8 mouse cellular contexts compared by ENCODE assay signal in the genomic region with DNA sequence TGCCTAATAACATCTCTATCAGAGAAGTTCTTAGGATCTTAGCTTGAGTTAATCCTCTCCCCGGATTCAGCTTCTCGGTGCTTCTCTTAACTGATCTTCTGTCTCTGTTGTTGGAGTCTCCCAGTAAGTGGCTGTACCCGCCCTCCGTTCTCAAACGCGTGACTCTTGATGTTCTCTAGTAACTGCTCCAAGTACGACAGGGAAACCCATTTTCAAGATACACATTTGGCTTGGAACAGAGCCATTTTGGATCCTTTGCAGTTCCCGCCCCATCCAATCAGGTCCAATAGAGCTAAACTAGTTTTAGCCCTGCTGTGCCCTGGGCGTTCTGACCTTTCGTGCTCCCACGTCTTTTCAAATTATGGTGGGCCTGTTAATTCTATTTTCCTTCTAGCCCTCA. TPM values are rescaled to one million over a fixed set of nuclear protein-coding genes. Genes with fewer than 3 reads are reported as not detected.
DNase-seq lines count a peak whose midpoint lies in the region; ATAC-seq and TF ChIP-seq lines count a peak whose summit lies in the region.

No protein-coding gene starts in this region.

- 10% methylated on average over 11 of the region's 11 CpGs for WGBS in heart, adult 2 months
- WGBS in embryonic facial prominence, embryonic 14.5 days, result 5% methylated on average over 11 of the region's 11 CpGs
- WGBS in kidney, embryonic 16.5 days, result 10% methylated on average over 11 of the region's 11 CpGs
- 7% methylated on average over 11 of the region's 11 CpGs for WGBS in midbrain, embryonic 14.5 days

- ATAC-seq in embryonic facial prominence, embryonic 14.5 days (ENCODE audit: low read depth), result no peak
- no peak for ATAC-seq in kidney, embryonic 16.5 days (ENCODE audit: low FRiP score, low TSS enrichment)
- ATAC-seq in midbrain, embryonic 14.5 days (ENCODE audit: low FRiP score, low TSS enrichment), result no peak

- peaks cover 4% of the 10 kb centered on the region for H3K4me1 ChIP-seq in heart, adult 2 months (ENCODE audit: control insufficient read depth, insufficient read depth, low read length)
- peaks cover 4% of the 10 kb centered on the region; the same call in 1 of the 2 replicates for H3K4me1 ChIP-seq in embryonic facial prominence, embryonic 14.5 days (ENCODE audit: control insufficient read depth, insufficient read depth, low read length)
- H3K4me1 ChIP-seq in kidney, embryonic 16.5 days (ENCODE audit: insufficient read depth, low read length), result peaks cover 6% of the 10 kb centered on the region
- peaks cover 6% of the 10 kb centered on the region for H3K4me1 ChIP-seq in midbrain, embryonic 14.5 days (ENCODE audit: control insufficient read depth, insufficient read depth, low read length)

- peak overlapping the region; percentile 83 for H3K4me2 ChIP-seq in embryonic facial prominence, embryonic 14.5 days (ENCODE audit: low read depth, low read length)
- peak overlapping the region; percentile 78 for H3K4me2 ChIP-seq in kidney, embryonic 16.5 days (replicated peaks; ENCODE audit: low read depth, low read length)
- H3K4me2 ChIP-seq in midbrain, embryonic 14.5 days (ENCODE audit: low read length), result peak overlapping the region; percentile 91

- H3K9ac ChIP-seq in heart, adult 2 months (ENCODE audit: low read depth, low read length), result peak overlapping the region; percentile 52; the same call in 1 of the 2 replicates
- H3K9ac ChIP-seq in embryonic facial prominence, embryonic 14.5 days (ENCODE audit: low read depth, low read length), result peak overlapping the region; percentile 80
- peak overlapping the region; percentile 78 for H3K9ac ChIP-seq in kidney, embryonic 16.5 days (replicated peaks; ENCODE audit: low read length)
- H3K9ac ChIP-seq in midbrain, embryonic 14.5 days (replicated peaks; ENCODE audit: low read length), result peak overlapping the region; percentile 54

- DNase-seq in heart, adult 2 months, result no peak
- DNase-seq in heart, postnatal 25 days (ENCODE audit: low spot score), result no peak
- peak; percentile 36 for DNase-seq in ES-CJ7 (ENCODE audit: low read depth, low spot score)
- peak; percentile 54 for DNase-seq in embryonic facial prominence, embryonic 14.5 days (ENCODE audit: low spot score)
- peak; percentile 25 for DNase-seq in midbrain, embryonic 14.5 days
- DNase-seq in layer of hippocampus, adult 11-12 months (ENCODE audit: low spot score), result no peak
- no peak for DNase-seq in right cerebral cortex, adult 2 months (ENCODE audit: low spot score in 2 of 2)

- no peaks in the 10 kb centered on the region for H3K79me2 ChIP-seq in heart, adult 2 months (replicated peaks; ENCODE audit: control insufficient read depth, insufficient read depth, low read length)

- H3K9me3 ChIP-seq in embryonic facial prominence, embryonic 14.5 days (ENCODE audit: control insufficient read depth, low read length), result no peaks in the 10 kb centered on the region
- no peaks in the 10 kb centered on the region for H3K9me3 ChIP-seq in kidney, embryonic 16.5 days (ENCODE audit: low read length)
- H3K9me3 ChIP-seq in midbrain, embryonic 14.5 days (ENCODE audit: control insufficient read depth, low read length), result no peaks in the 10 kb centered on the region

- TF ChIP-seq POLR2A in heart, adult 2 months (IDR thresholded peaks at IDR 0.05; ENCODE audit: insufficient read depth, low read depth, low read length), result no peak

- no peak for TF ChIP-seq CTCF in heart, adult 2 months (IDR thresholded peaks at IDR 0.05)

- peak overlapping the region; percentile 79 for H3K4me3 ChIP-seq in heart, adult 2 months
- H3K4me3 ChIP-seq in embryonic facial prominence, embryonic 14.5 days (ENCODE audit: low read depth, low read length), result peak overlapping the region; percentile 80
- H3K4me3 ChIP-seq in kidney, embryonic 16.5 days (ENCODE audit: low read length), result peak overlapping the region; percentile 75
- H3K4me3 ChIP-seq in midbrain, embryonic 14.5 days (replicated peaks; ENCODE audit: low read depth, low read length), result peak overlapping the region; percentile 54

- peak overlapping the region; percentile 60 for H3K27ac ChIP-seq in heart, adult 2 months
- peak overlapping the region; percentile 84 for H3K27ac ChIP-seq in embryonic facial prominence, embryonic 14.5 days (replicated peaks; ENCODE audit: low read depth, low read length)
- peak overlapping the region; percentile 80 for H3K27ac ChIP-seq in kidney, embryonic 16.5 days (ENCODE audit: low read length)
- peak overlapping the region; percentile 85; the same call in 1 of the 2 replicates for H3K27ac ChIP-seq in midbrain, embryonic 14.5 days (replicated peaks; ENCODE audit: low read depth, low read length)

- no peaks in the 10 kb centered on the region for H3K36me3 ChIP-seq in heart, adult 2 months (ENCODE audit: control insufficient read depth, insufficient read depth, low read length)
- H3K36me3 ChIP-seq in embryonic facial prominence, embryonic 14.5 days (ENCODE audit: control insufficient read depth, insufficient read depth, low read length), result no peaks in the 10 kb centered on the region
- H3K36me3 ChIP-seq in kidney, embryonic 16.5 days (ENCODE audit: insufficient read depth, low read length), result peaks cover under 1% of the 10 kb centered on the region; the same call in 1 of the 2 replicates
- H3K36me3 ChIP-seq in midbrain, embryonic 14.5 days (ENCODE audit: control insufficient read depth, insufficient read depth, low read length), result no peaks in the 10 kb centered on the region

- intact Hi-C loops in heart, adult 2 months (cut with DNase I), result no loop called here
- intact Hi-C loops in heart, postnatal 25 days (cut with DNase I), result no loop called here

- no peak for TF ChIP-seq EP300 in heart, adult 2 months (IDR thresholded peaks at IDR 0.05; ENCODE audit: insufficient read depth, low read depth, low read length)

- no peaks in the 10 kb centered on the region for H3K27me3 ChIP-seq in heart, adult 2 months (ENCODE audit: control insufficient read depth, insufficient read depth, low read length)
- no peaks in the 10 kb centered on the region for H3K27me3 ChIP-seq in embryonic facial prominence, embryonic 14.5 days (replicated peaks; ENCODE audit: control insufficient read depth, insufficient read depth, low read length)
- no peaks in the 10 kb centered on the region for H3K27me3 ChIP-seq in kidney, embryonic 16.5 days (ENCODE audit: insufficient read depth, low read length)
- H3K27me3 ChIP-seq in midbrain, embryonic 14.5 days (ENCODE audit: control insufficient read depth, insufficient read depth, low read length), result no peaks in the 10 kb centered on the region

RNA-seq across cellular contexts. Expression of a gene that starts 0.7 kb away (rescaled TPM):
- total RNA-seq in heart, adult 2 months (2021), result 1 to 10 TPM; 2.4 to 2.8 TPM
- 1.3 and 2.2 TPM in 2 replicates for polyA plus RNA-seq in heart, adult 2 months (2012; rRNA removed)
- 1 to 10 TPM; 1.9 to 2.6 TPM for total RNA-seq in heart, postnatal 25 days (2021)
- polyA plus RNA-seq in embryonic facial prominence, embryonic 14.5 days (2014; fragmentation: Nextera tagmentation; extraction: Ambion mirVana), result 5.9 and 7.5 TPM in 2 replicates
- 6.5 and 6.9 TPM in 2 replicates for polyA plus RNA-seq in kidney, embryonic 16.5 days (2015; fragmentation: Nextera tagmentation; extraction: Ambion mirVana)
- polyA plus RNA-seq in midbrain, embryonic 14.5 days (2014; fragmentation: Nextera tagmentation; extraction: Ambion mirVana), result 4.1 and 4.8 TPM in 2 replicates

RNA-seq across cellular contexts. Expression of a gene that starts 41.4 kb away (rescaled TPM):
- total RNA-seq in heart, adult 2 months (2021), result not detected
- 0.47 and 0.62 TPM in 2 replicates for polyA plus RNA-seq in heart, adult 2 months (2012; rRNA removed)
- total RNA-seq in heart, postnatal 25 days (2021), result not detected
- not detected in 2 replicates for polyA plus RNA-seq in embryonic facial prominence, embryonic 14.5 days (2014; fragmentation: Nextera tagmentation; extraction: Ambion mirVana)
- polyA plus RNA-seq in kidney, embryonic 16.5 days (2015; fragmentation: Nextera tagmentation; extraction: Ambion mirVana), result not detected in 2 replicates
- not detected in 2 replicates for polyA plus RNA-seq in midbrain, embryonic 14.5 days (2014; fragmentation: Nextera tagmentation; extraction: Ambion mirVana)

RNA-seq across cellular contexts. Expression of a gene that starts 53.9 kb away (rescaled TPM):
- 10 to 100 TPM; 32.9 to 42.3 TPM for total RNA-seq in heart, adult 2 months (2021)
- polyA plus RNA-seq in heart, adult 2 months (2012; rRNA removed), result 23.1 and 28.3 TPM in 2 replicates
- total RNA-seq in heart, postnatal 25 days (2021), result 10 to 100 TPM; 29.2 to 42.1 TPM
- polyA plus RNA-seq in embryonic facial prominence, embryonic 14.5 days (2014; fragmentation: Nextera tagmentation; extraction: Ambion mirVana), result 15.5 and 18.1 TPM in 2 replicates
- polyA plus RNA-seq in kidney, embryonic 16.5 days (2015; fragmentation: Nextera tagmentation; extraction: Ambion mirVana), result 71.2 and 110 TPM in 2 replicates
- polyA plus RNA-seq in midbrain, embryonic 14.5 days (2014; fragmentation: Nextera tagmentation; extraction: Ambion mirVana), result 2.8 and 4.9 TPM in 2 replicates

Comparison
In these comparisons a context has a peak if more than half of its experiments do, and no peak if none do; other contexts are left out.
1. DNase-seq: peak in ES-CJ7 (single experiment), embryonic facial prominence, embryonic 14.5 days (single experiment) and midbrain, embryonic 14.5 days (single experiment); none in heart, adult 2 months (0 of 2), heart, postnatal 25 days (single experiment), layer of hippocampus, adult 11-12 months (single experiment) and right cerebral cortex, adult 2 months (0 of 2).
2. Peak in every context shown above with its lines, with median percentiles within 50 percentile points of each other: H3K27ac ChIP-seq, H3K4me3 ChIP-seq, H3K9ac ChIP-seq and H3K4me2 ChIP-seq.